Comparison of ENCODE assay signal across 28 mouse cellular contexts in genomic region chr17:80278255-80278654, GRCm38 (mm10). TPM values are rescaled to one million over a fixed set of nuclear protein-coding genes. Genes with fewer than 3 reads are reported as not detected.
DNase-seq lines count a peak whose midpoint lies in the region; ATAC-seq and TF ChIP-seq lines count a peak whose summit lies in the region.
"Had no signal": no experiment of that assay in that cellular context is flagged by ENCODE, and none has a peak within 500 bp of the region (broad histone marks: within the 10 kb centered on the region; RNA-seq: fewer than 3 reads in every experiment).

No protein-coding gene starts in this region.

- no peak for ATAC-seq in liver, postnatal 0 days
- ATAC-seq in midbrain, embryonic 11.5 days (ENCODE audit: low FRiP score): no peak
- ATAC-seq in midbrain, embryonic 15.5 days (replicated peaks): no peak
- ATAC-seq: activated CD4-positive, CD25-positive, alpha-beta regulatory T cell, adult 4 months; forebrain, embryonic 15.5 days had no signal

- H3K79me2 ChIP-seq in liver, adult 2 months (ENCODE audit: control insufficient read depth, insufficient read depth, low read length): no peaks in the 10 kb centered on the region

- DNase-seq in liver, adult 2 months (ENCODE audit: extremely low read depth, low read depth, low spot score): peak; percentile 22
- DNase-seq in liver, postnatal 0 days: no peak
- peak; percentile 20 to 35 for DNase-seq in lung, adult 18-20 months
- no peak for DNase-seq in lung, postnatal 14 days
- DNase-seq in midbrain, embryonic 11.5 days (ENCODE audit: low spot score, missing footprints): peak; percentile 60
- DNase-seq: adrenal gland, adult 8-10 months; adrenal gland, postnatal 25 days; cerebellum, adult 11-12 months; cerebellum, adult 8-10 months; cerebellum, postnatal 10 days; cerebellum, postnatal 36 days; embryo, embryonic 11 days; gastrocnemius, postnatal 25 days; heart, adult 18-20 months; heart, postnatal 10 days; heart, postnatal 36 days had no signal

- WGBS in liver, adult 2 months: 56% methylated on average over 4 of the region's 4 CpGs
- 65% methylated on average over 4 of the region's 4 CpGs for WGBS in liver, postnatal 0 days (ENCODE audit: insufficient replicate concordance)
- WGBS in midbrain, embryonic 11.5 days: 91% methylated on average over 4 of the region's 4 CpGs
- 90% methylated on average over 4 of the region's 4 CpGs for WGBS in midbrain, embryonic 15.5 days

- no peaks in the 10 kb centered on the region for H3K27me3 ChIP-seq in liver, adult 2 months (ENCODE audit: control insufficient read depth, insufficient read depth, low read length)
- H3K27me3 ChIP-seq in liver, postnatal 0 days (ENCODE audit: insufficient read depth, low read length): no peaks in the 10 kb centered on the region
- H3K27me3 ChIP-seq in midbrain, embryonic 11.5 days (ENCODE audit: control insufficient read depth, insufficient read depth, low read length): no peaks in the 10 kb centered on the region
- H3K27me3 ChIP-seq in midbrain, embryonic 15.5 days (replicated peaks): no peaks in the 10 kb centered on the region
- H3K27me3 ChIP-seq: embryonic facial prominence, embryonic 13.5 days; forebrain, embryonic 12.5 days; forebrain, embryonic 15.5 days; heart, embryonic 12.5 days; heart, embryonic 15.5 days; hindbrain, embryonic 13.5 days had no signal

- no peaks in the 10 kb centered on the region for H3K4me1 ChIP-seq in liver, adult 2 months (ENCODE audit: control insufficient read depth, insufficient read depth, low read length)
- no peaks in the 10 kb centered on the region; the same call in none of the 2 replicates for H3K4me1 ChIP-seq in liver, postnatal 0 days (ENCODE audit: insufficient read depth)
- no peaks in the 10 kb centered on the region for H3K4me1 ChIP-seq in midbrain, embryonic 11.5 days (ENCODE audit: control insufficient read depth, insufficient read depth, low read length)
- no peaks in the 10 kb centered on the region for H3K4me1 ChIP-seq in midbrain, embryonic 15.5 days
- H3K4me1 ChIP-seq: embryonic facial prominence, embryonic 10.5 days; embryonic facial prominence, embryonic 13.5 days; forebrain, embryonic 12.5 days; forebrain, embryonic 15.5 days; heart, embryonic 12.5 days; heart, embryonic 15.5 days; hindbrain, embryonic 10.5 days; hindbrain, embryonic 13.5 days had no signal

- H3K36me3 ChIP-seq in liver, adult 2 months (ENCODE audit: control insufficient read depth, insufficient read depth, low read length): peaks cover 17% of the 10 kb centered on the region
- H3K36me3 ChIP-seq in liver, postnatal 0 days (replicated peaks; ENCODE audit: insufficient read depth, low read length): peaks cover 30% of the 10 kb centered on the region
- H3K36me3 ChIP-seq in midbrain, embryonic 11.5 days (ENCODE audit: control insufficient read depth, insufficient read depth, low read length): peaks cover 4% of the 10 kb centered on the region; the same call in 1 of the 2 replicates
- peaks cover 48% of the 10 kb centered on the region for H3K36me3 ChIP-seq in midbrain, embryonic 15.5 days (replicated peaks)

- no peaks in the 10 kb centered on the region for H3K9me3 ChIP-seq in liver, postnatal 0 days (ENCODE audit: low read length)
- no peaks in the 10 kb centered on the region for H3K9me3 ChIP-seq in midbrain, embryonic 11.5 days (ENCODE audit: control insufficient read depth, low read length)
- no peaks in the 10 kb centered on the region for H3K9me3 ChIP-seq in midbrain, embryonic 15.5 days
- H3K9me3 ChIP-seq: embryonic facial prominence, embryonic 10.5 days; embryonic facial prominence, embryonic 13.5 days; forebrain, embryonic 12.5 days; forebrain, embryonic 15.5 days; heart, embryonic 12.5 days; heart, embryonic 15.5 days; hindbrain, embryonic 10.5 days; hindbrain, embryonic 13.5 days had no signal

- no peak for TF ChIP-seq POLR2A in liver, adult 2 months (IDR thresholded peaks at IDR 0.05; ENCODE audit: extremely low read depth, insufficient read depth, low read length)

- no peak for TF ChIP-seq EP300 in liver, postnatal 0 days (IDR thresholded peaks at IDR 0.05; ENCODE audit: low read depth)

- H3K9ac ChIP-seq in liver, adult 2 months (ENCODE audit: low read depth, low read length): no peak overlapping the region
- no peak overlapping the region for H3K9ac ChIP-seq in liver, postnatal 0 days (replicated peaks)
- H3K9ac ChIP-seq in midbrain, embryonic 11.5 days (ENCODE audit: low read length): no peak overlapping the region
- no peak overlapping the region for H3K9ac ChIP-seq in midbrain, embryonic 15.5 days
- H3K9ac ChIP-seq: embryonic facial prominence, embryonic 13.5 days; forebrain, embryonic 12.5 days; forebrain, embryonic 15.5 days; heart, embryonic 12.5 days; heart, embryonic 15.5 days; hindbrain, embryonic 13.5 days had no signal

- no peak for TF ChIP-seq CTCF in liver, adult 2 months (IDR thresholded peaks at IDR 0.05; ENCODE audit: low read depth, low read length)
- no peak for TF ChIP-seq CTCF in liver, postnatal 0 days (IDR thresholded peaks at IDR 0.05; ENCODE audit: low read depth)

- no peak overlapping the region for H3K27ac ChIP-seq in liver, adult 2 months (replicated peaks; ENCODE audit: insufficient read depth, low read depth, low read length)
- H3K27ac ChIP-seq in liver, postnatal 0 days (ENCODE audit: low read depth): no peak overlapping the region
- no peak overlapping the region for H3K27ac ChIP-seq in midbrain, embryonic 11.5 days (ENCODE audit: low read depth, low read length)
- H3K27ac ChIP-seq in midbrain, embryonic 15.5 days: no peak overlapping the region
- H3K27ac ChIP-seq: embryonic facial prominence, embryonic 10.5 days; embryonic facial prominence, embryonic 13.5 days; forebrain, embryonic 12.5 days; forebrain, embryonic 15.5 days; heart, embryonic 15.5 days; hindbrain, embryonic 10.5 days; hindbrain, embryonic 13.5 days had no signal

- H3K4me3 ChIP-seq in liver, adult 2 months (ENCODE audit: insufficient read depth, low read depth, low read length): no peak overlapping the region
- no peak overlapping the region for H3K4me3 ChIP-seq in liver, postnatal 0 days (ENCODE audit: low read depth, low read length)
- no peak overlapping the region for H3K4me3 ChIP-seq in midbrain, embryonic 11.5 days (ENCODE audit: low read depth, low read length)
- no peak overlapping the region for H3K4me3 ChIP-seq in midbrain, embryonic 15.5 days
- H3K4me3 ChIP-seq: embryonic facial prominence, embryonic 10.5 days; embryonic facial prominence, embryonic 13.5 days; erythroblast, embryonic 14.5 days; forebrain, embryonic 12.5 days; forebrain, embryonic 15.5 days; heart, embryonic 12.5 days; heart, embryonic 15.5 days; hindbrain, embryonic 10.5 days; hindbrain, embryonic 13.5 days had no signal

- no peak overlapping the region for H3K4me2 ChIP-seq in liver, postnatal 0 days (ENCODE audit: low read depth, low read length)
- H3K4me2 ChIP-seq in midbrain, embryonic 11.5 days: no peak overlapping the region
- H3K4me2 ChIP-seq in midbrain, embryonic 15.5 days: no peak overlapping the region
- H3K4me2 ChIP-seq: embryonic facial prominence, embryonic 13.5 days; forebrain, embryonic 12.5 days; forebrain, embryonic 15.5 days; heart, embryonic 12.5 days; heart, embryonic 15.5 days; hindbrain, embryonic 13.5 days had no signal

RNA-seq across cellular contexts. Expression of gene Morn2, which starts 11.7 kb away (rescaled TPM):
- 9.3 and 9.6 TPM in 2 replicates for total RNA-seq in liver, adult 2 months (2014; rRNA removed)
- polyA plus RNA-seq in liver, adult 2 months (2012; rRNA removed): 3.0 and 4.2 TPM in 2 replicates
- 11.2 and 11.4 TPM in 2 replicates for polyA plus RNA-seq in liver, postnatal 0 days (2015; fragmentation: Nextera tagmentation; extraction: Ambion mirVana)
- polyA plus RNA-seq in midbrain, embryonic 11.5 days (2014; fragmentation: Nextera tagmentation; extraction: Ambion mirVana): 36.2 and 44.6 TPM in 2 replicates
- 48.8 and 49.7 TPM in 2 replicates for polyA plus RNA-seq in midbrain, embryonic 15.5 days (2015; fragmentation: Nextera tagmentation; extraction: Ambion mirVana)

RNA-seq across cellular contexts. Expression of gene Dhx57, which starts 12.0 kb away (rescaled TPM):
- 6.7 and 9.3 TPM in 2 replicates for total RNA-seq in liver, adult 2 months (2014; rRNA removed)
- 2.6 and 3.7 TPM in 2 replicates for polyA plus RNA-seq in liver, adult 2 months (2012; rRNA removed)
- polyA plus RNA-seq in liver, postnatal 0 days (2015; fragmentation: Nextera tagmentation; extraction: Ambion mirVana): 1.7 and 1.9 TPM in 2 replicates
- polyA plus RNA-seq in midbrain, embryonic 11.5 days (2014; fragmentation: Nextera tagmentation; extraction: Ambion mirVana): 21.3 and 24.5 TPM in 2 replicates
- polyA plus RNA-seq in midbrain, embryonic 15.5 days (2015; fragmentation: Nextera tagmentation; extraction: Ambion mirVana): 52.2 and 58.2 TPM in 2 replicates

RNA-seq across cellular contexts. Expression of gene Arhgef33, which starts 29.0 kb away (rescaled TPM):
- not detected in 2 replicates for total RNA-seq in liver, adult 2 months (2014; rRNA removed)
- polyA plus RNA-seq in liver, adult 2 months (2012; rRNA removed): not detected in 2 replicates
- polyA plus RNA-seq in liver, postnatal 0 days (2015; fragmentation: Nextera tagmentation; extraction: Ambion mirVana): 0.83 and 1.2 TPM in 2 replicates
- polyA plus RNA-seq in midbrain, embryonic 11.5 days (2014; fragmentation: Nextera tagmentation; extraction: Ambion mirVana): 0.57 and 0.98 TPM in 2 replicates
- polyA plus RNA-seq in midbrain, embryonic 15.5 days (2015; fragmentation: Nextera tagmentation; extraction: Ambion mirVana): 1.0 and 1.6 TPM in 2 replicates
- total RNA-seq: gastrocnemius, adult 8-10 months; gastrocnemius, postnatal 25 days had no signal
- polyA plus RNA-seq: erythroblast, embryonic 14.5 days had no signal

RNA-seq across cellular contexts. Expression of gene Gemin6, which starts 54.0 kb away (rescaled TPM):
- 4.9 and 5.9 TPM in 2 replicates for total RNA-seq in liver, adult 2 months (2014; rRNA removed)
- 2.2 and 2.3 TPM in 2 replicates for polyA plus RNA-seq in liver, adult 2 months (2012; rRNA removed)
- 16.9 and 17.5 TPM in 2 replicates for polyA plus RNA-seq in liver, postnatal 0 days (2015; fragmentation: Nextera tagmentation; extraction: Ambion mirVana)
- 42.1 and 42.2 TPM in 2 replicates for polyA plus RNA-seq in midbrain, embryonic 11.5 days (2014; fragmentation: Nextera tagmentation; extraction: Ambion mirVana)
- polyA plus RNA-seq in midbrain, embryonic 15.5 days (2015; fragmentation: Nextera tagmentation; extraction: Ambion mirVana): 18.1 and 21.5 TPM in 2 replicates
- polyA plus RNA-seq: erythroblast, embryonic 14.5 days had no signal

Comparison
In these comparisons a context has a peak if more than half of its experiments do, and no peak if none do; other contexts are left out.
1. DNase-seq: peak in liver, adult 2 months (single experiment), lung, adult 18-20 months (2 of 2) and midbrain, embryonic 11.5 days (single experiment); none in liver, postnatal 0 days (single experiment) and lung, postnatal 14 days (single experiment).